Mouse (Mus musculus) small intestine, adult 2 months (tissue): Measurements from ENCODE around the gene Lrrc9.

Source experiments
- CTCF ChIP-seq: fragments of 200-500 bp; IDR thresholded peaks from 2 replicates; pipeline ENCODE4 v1.5.1; 2012; ENCODE audit warnings: low read depth, mild to moderate bottlenecking, control low read depth, inconsistent platforms, low read length, moderate library complexity, mixed read lengths; ENCODE audit not compliant: insufficient replicate concordance, insufficient read length; ENCODE audit errors: extremely low read depth
- POLR2A ChIP-seq: fragments of 200-500 bp; IDR thresholded peaks from 2 replicates; pipeline ENCODE4 v1.6.1; 2012; ENCODE audit warnings: low read depth, mild to moderate bottlenecking, control low read depth, inconsistent platforms, low read length, moderate library complexity

DNA sequence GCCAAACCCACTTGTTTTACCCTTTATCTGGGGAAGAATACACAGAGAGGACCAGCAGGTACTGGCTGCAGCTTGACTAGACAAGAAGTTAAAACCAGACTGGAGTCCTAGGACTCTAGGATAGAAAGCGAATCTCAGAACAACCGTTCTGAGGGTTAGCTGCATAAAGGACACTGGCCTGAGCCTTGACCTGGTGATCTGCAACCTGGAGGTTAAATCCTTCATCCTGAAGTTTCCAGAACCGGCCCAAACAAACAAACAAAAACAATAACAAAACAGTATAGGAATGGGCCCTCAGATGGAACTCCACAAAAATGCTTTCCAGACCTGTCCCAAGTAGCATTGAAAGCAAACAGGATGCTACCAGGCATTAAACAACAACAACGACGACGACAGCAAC, 32.7 kb upstream of the Lrrc9 start, which contains the start of gene Rtn1:
- TF ChIP-seq CTCF = no peak
- no peak for TF ChIP-seq POLR2A
